Mouse (Mus musculus) brain, embryonic 14.5 days (tissue): ENCODE measurements around the gene Med28. TPM values are rescaled to one million over a fixed set of nuclear protein-coding genes. Genes with fewer than 3 reads are reported as not detected.
A peak's percentile ranks its signal among the peaks of the same experiment; 100 is the strongest.

Experiments used
- DNase-seq: peaks from one replicate; pipeline ENCODE4 v3.0.0-alpha.2; 2011; ENCODE audit warnings: low read depth
- CTCF ChIP-seq: fragments of 200-500 bp; IDR thresholded peaks from 2 replicates; pipeline ENCODE4 v1.5.1; 2012; ENCODE audit warnings: inconsistent platforms, mild to moderate bottlenecking, moderate library complexity, borderline replicate concordance; ENCODE audit not compliant: insufficient read depth, insufficient read length; ENCODE audit errors: extremely low read depth
- POLR2A ChIP-seq: fragments of 200-500 bp; IDR thresholded peaks from 2 replicates; pipeline ENCODE4 v1.6.1; 2012; ENCODE audit warnings: mild to moderate bottlenecking, inconsistent platforms, borderline replicate concordance; ENCODE audit not compliant: poor library complexity, insufficient read depth, insufficient read length, severe bottlenecking; ENCODE audit errors: extremely low read depth
- polyA plus RNA-seq: library from polyadenylated mRNA; depleted of rRNA; stranded (reverse); fragments of >200 nt; gene quantifications from 2 replicates; pipeline ENCODE4 v1.2.3, GENCODE M21; 2012

The Med28 gene
- polyA plus RNA-seq, 1 experiment: 133 TPM

GRCm38 (mm10) chr5:45515151-45515743 is 4.8 kb upstream of the Med28 start:
- DNase-seq: no peak
- TF ChIP-seq CTCF: no peak
- TF ChIP-seq POLR2A: no peak

- TF ChIP-seq POLR2A (no peak), CTCF (no peak)
- DNase-seq: no peak
Observed at GRCm38 (mm10) chr5:45520809-45521110, 731 bp downstream of the Med28 start.

DNA sequence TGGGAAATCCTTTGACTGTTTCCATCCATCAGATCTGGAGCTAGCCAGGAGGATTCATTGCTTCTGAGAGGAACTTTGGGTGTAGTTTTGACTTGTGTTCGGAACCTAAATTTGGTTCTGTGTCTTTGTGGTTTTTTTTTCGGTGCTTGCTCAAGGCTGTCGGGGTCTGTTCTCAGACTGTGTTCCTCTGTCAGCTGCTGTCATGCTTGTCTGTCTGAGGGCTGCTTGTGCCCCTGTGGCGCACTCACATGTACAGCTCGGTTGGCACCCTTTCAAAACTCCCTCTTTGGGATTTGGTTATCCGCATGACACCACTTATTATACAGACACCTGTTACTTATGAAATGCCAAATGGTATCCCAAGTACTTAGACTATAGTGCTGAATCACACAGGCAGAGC is 1.6 kb downstream of the Med28 start:
- TF ChIP-seq POLR2A (no peak), CTCF (no peak)
- DNase-seq: peak; percentile 5

DNA sequence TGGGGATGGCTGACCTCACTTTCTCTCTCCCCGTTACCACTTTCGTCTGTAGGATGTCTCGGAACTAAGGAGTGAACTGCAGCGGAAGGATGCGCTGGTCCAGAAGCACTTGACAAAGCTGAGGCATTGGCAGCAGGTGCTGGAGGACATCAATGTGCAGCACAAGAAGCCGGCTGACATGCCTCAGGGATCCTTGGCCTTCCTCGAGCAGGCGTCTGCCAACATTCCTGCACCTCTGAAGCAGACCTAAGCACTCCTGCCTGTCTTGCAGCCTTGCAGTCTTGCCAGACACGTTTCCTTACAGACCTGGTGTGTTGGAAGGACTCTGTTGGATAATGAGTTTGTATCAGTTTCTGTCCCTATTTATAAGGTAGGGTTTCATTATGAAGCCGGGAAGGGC is 5.1 kb downstream of the Med28 start:
- DNase-seq: no peak
- TF ChIP-seq POLR2A: no peak
- no peak for TF ChIP-seq CTCF

GRCm38 (mm10) chr5:45526338-45526737 is 6.3 kb downstream of the Med28 start:
- DNase-seq: no peak
- TF ChIP-seq CTCF: no peak
- TF ChIP-seq POLR2A: no peak

DNA sequence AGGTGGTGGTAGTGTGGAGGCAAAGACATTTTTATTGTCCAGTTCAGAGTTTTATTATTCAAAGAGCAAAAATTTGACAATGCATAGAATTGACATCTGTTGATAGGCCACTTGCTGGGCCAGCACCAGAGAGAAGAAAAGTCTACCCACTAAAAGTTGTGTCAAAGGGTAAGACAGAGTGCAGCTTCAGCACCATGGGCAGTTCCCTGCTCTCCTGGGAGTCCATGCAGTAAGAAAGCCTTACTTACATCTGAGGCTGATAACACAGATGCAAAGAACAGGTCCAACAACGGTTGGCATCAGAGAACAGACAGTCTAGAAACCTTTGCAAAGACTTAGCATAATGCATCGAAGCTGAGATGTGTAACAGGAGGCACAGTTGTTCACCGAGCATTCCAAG is 9.7 kb downstream of the Med28 start:
- peak; percentile 5 for DNase-seq

GRCm38 (mm10) chr5:45534319-45535098 is 14.5 kb downstream of the Med28 start:
- DNase-seq: peak; percentile 76

More for the DNA sequence above, 9.7 kb downstream of the Med28 start:
- TF ChIP-seq POLR2A (no peak), CTCF (no peak)

DNA sequence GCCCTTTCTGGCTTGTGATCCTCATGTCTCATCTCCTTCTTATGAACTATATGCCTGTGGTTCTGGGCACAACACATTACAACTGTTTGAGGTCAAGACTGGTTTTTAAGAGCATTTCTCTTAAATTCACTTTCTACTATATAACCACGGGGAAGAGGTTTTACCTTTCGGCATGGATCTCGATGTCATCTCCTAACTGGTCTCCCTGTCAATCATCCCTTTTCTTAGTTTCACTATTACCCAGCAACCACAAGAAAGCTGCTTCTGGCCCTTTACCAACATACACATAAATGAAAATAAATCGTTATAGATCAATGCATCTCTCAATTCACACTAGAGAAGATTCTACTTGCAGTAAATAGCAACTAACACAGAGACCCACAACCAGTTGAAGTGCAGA is 15.1 kb downstream of the Med28 start:
- no peak for DNase-seq
- TF ChIP-seq CTCF: no peak
- no peak for TF ChIP-seq POLR2A

More at GRCm38 (mm10) chr5:45534319-45535098, 14.5 kb downstream of the Med28 start:
- TF ChIP-seq POLR2A: no peak
- TF ChIP-seq CTCF: peak; percentile 76

DNA sequence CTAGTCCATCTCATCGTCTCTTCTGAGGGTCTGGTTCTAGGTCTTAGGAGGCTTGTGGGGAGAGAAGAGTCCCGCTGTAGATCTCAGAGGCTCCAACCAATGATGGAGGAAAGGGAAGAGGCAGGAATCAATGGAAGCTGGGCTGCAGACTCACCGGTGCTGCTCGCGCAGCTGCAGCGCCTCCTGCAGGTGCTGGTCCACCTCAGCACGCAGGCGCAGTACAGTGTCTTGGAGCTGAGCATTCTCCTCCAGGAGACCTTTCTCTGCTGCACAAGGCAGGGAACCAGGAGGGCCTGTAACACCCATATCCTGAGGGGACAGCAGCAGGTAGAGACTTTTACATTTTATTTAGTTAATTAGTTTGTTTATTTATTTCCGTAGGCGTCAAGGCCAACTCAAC is 19.5 kb downstream of the Med28 start:
- TF ChIP-seq CTCF (0 out of 2 replicates have a peak, but pooled peaks have one; percentile 21), POLR2A (no peak)
- DNase-seq: peak; percentile 6

- TF ChIP-seq POLR2A: no peak
- TF ChIP-seq CTCF: no peak
- peak; percentile 37 for DNase-seq
Observed at GRCm38 (mm10) chr5:45543374-45543773, 23.3 kb downstream of the Med28 start.

DNA sequence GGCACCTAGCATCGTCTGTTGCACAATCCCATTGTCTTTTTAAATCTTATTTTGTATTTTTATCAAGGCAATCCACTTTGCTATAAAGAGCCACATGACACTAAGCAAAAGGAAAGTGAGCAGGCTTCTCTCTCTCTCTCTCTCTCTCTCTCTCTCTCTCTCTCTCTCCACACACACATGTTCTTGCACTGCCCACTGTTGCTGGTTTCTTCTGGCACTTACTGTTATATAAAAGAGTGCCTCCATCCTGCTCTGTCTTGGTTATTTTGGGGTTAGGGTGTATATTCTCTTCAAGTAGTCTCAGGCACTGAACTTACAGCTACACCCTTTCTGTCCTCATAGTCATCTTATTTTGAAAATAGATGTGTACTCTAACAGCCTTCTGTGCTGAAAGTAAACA is 29.6 kb downstream of the Med28 start:
- TF ChIP-seq CTCF: no peak
- DNase-seq: no peak

GRCm38 (mm10) chr5:45564054-45564453 is 44.0 kb downstream of the Med28 start:
- no peak for TF ChIP-seq POLR2A
- no peak for TF ChIP-seq CTCF
- DNase-seq: peak; percentile 5

- peak; percentile 15 for DNase-seq
- TF ChIP-seq POLR2A (no peak), CTCF (no peak)
Observed at GRCm38 (mm10) chr5:45565829-45566228, 45.8 kb downstream of the Med28 start.
